Mouse (Mus musculus) liver, embryonic 14.5 days (tissue): Measurements from ENCODE around the gene Cct2. TPM values are rescaled to one million over a fixed set of nuclear protein-coding genes. Genes with fewer than 3 reads are reported as not detected.

Experiments
- ATAC-seq: fragments of 200-750 bp; cut with Nextera tagmentation; 2 replicates; pipeline ENCODE4 v1.8.0; 2017; ENCODE audit warnings: moderate number of reproducible peaks, mild to moderate bottlenecking, moderate library complexity; ENCODE audit not compliant: insufficient read depth
- DNase-seq, 3 experiments: peaks; one replicate each; pipeline ENCODE4 v3.0.0-alpha.2; 2012 to 2013; ENCODE audit warnings: low read depth in 3 of 3, low spot score in 3 of 3
- H3K27ac ChIP-seq: fragments of 300-500 bp; sonication (generic); 2 replicates; pipeline ENCODE4 v1.5.1; 2014; ENCODE audit warnings: moderate library complexity, mild to moderate bottlenecking, control low read depth, inconsistent platforms
- H3K27me3 ChIP-seq: fragments of 300-500 bp; sonication (generic); 2 replicates; pipeline ENCODE4 v1.6.1; 2014; ENCODE audit warnings: mild to moderate bottlenecking, low read length, moderate library complexity; ENCODE audit not compliant: control insufficient read depth, insufficient read depth
- H3K36me3 ChIP-seq: fragments of 300-500 bp; sonication (generic); replicated peaks from 2 replicates; pipeline ENCODE4 v1.6.1; 2014; ENCODE audit warnings: low read depth; ENCODE audit not compliant: control insufficient read depth, insufficient read depth
- H3K4me1 ChIP-seq, 2 experiments: fragments of 200-500 bp in 1 of 2; fragments of 300-500 bp in 1 of 2; sonication (generic) in 1 of 2; replicated peaks; 2 replicates each; pipeline ENCODE4 v1.6.1; 2012 to 2014; ENCODE audit warnings: antibody characterized with exemption in 1 of 2, inconsistent platforms in 1 of 2, low read length in 1 of 2; ENCODE audit not compliant: control insufficient read depth in 2 of 2, insufficient read depth in 2 of 2
- H3K4me2 ChIP-seq: fragments of 300-500 bp; sonication (generic); 2 replicates; pipeline ENCODE4 v1.6.1; 2014; ENCODE audit warnings: low read depth, mild to moderate bottlenecking, control low read depth, moderate library complexity
- H3K4me3 ChIP-seq, 2 experiments: fragments of 200-500 bp in 1 of 2; fragments of 300-500 bp in 1 of 2; sonication (generic) in 1 of 2; 2 replicates each; pipeline ENCODE4 v1.5.1; 2012 to 2014; ENCODE audit warnings: low read depth in 2 of 2, low read length in 2 of 2, mild to moderate bottlenecking in 2 of 2, control low read depth in 1 of 2, inconsistent platforms in 1 of 2, moderate library complexity in 1 of 2; ENCODE audit not compliant: insufficient read depth in 1 of 2
- H3K9ac ChIP-seq: fragments of 300-500 bp; sonication (generic); replicated peaks from 2 replicates; pipeline ENCODE4 v1.6.1; 2014; ENCODE audit warnings: mild to moderate bottlenecking, control low read depth, moderate library complexity
- H3K9me3 ChIP-seq: fragments of 300-500 bp; sonication (generic); 2 replicates; pipeline ENCODE4 v1.6.1; 2016; ENCODE audit warnings: low read length, mixed read lengths; ENCODE audit not compliant: control insufficient read depth
- CTCF ChIP-seq: IDR thresholded peaks from 2 replicates; pipeline ENCODE4 v1.5.1; 2016; ENCODE audit warnings: antibody characterized with exemption, low read depth, control low read depth
- EP300 ChIP-seq: IDR thresholded peaks from 2 replicates; pipeline ENCODE4 v1.6.1; 2016; ENCODE audit warnings: antibody characterized with exemption, low read depth
- WGBS: fragments of 180-500 bp; shearing (Covaris S2); extraction: QIAGEN DNeasy Blood & Tissue Kit; methylation state at CpG from one replicate; pipeline ENCODE4 v1.1.7; 2014; ENCODE audit not compliant: insufficient replicate concordance; 5-methylcytosine and 5-hydroxymethylcytosine counted together
- polyA plus RNA-seq, 2 experiments: library from polyadenylated mRNA; depleted of rRNA in 1 of 2; stranded (reverse) in 1 of 2; unstranded in 1 of 2; fragments of >200 nt; fragmentation: Nextera tagmentation in 1 of 2; extraction: Ambion mirVana in 1 of 2; gene quantifications; 2 replicates each; pipeline versions ENCODE4 v1.2.1 to v1.2.3; 2012 to 2014

The Cct2 gene
- polyA plus RNA-seq, 2 experiments = 137 to 170 TPM

- TF ChIP-seq EP300 (no peak), CTCF (no peak)
- Histone ChIP-seq H3K4me1 (no peaks in the 10 kb centered on the region), H3K4me3 (no peak overlapping the region), H3K27me3 (peaks cover 2% of the 10 kb centered on the region; the same call in 1 of the 2 replicates), H3K9ac (no peak overlapping the region), H3K9me3 (no peaks in the 10 kb centered on the region), H3K36me3 (no peaks in the 10 kb centered on the region), H3K27ac (no peak overlapping the region), H3K4me2 (no peak overlapping the region)
- ATAC-seq = no peak
- no peak for DNase-seq
- 32% methylated on average over 16 of the region's 16 CpGs for WGBS
These were observed 39.9 kb downstream of the Cct2 start for GRCm38 (mm10) chr10:117023693-117024092.

- TF ChIP-seq EP300 (no peak), CTCF (no peak)
- WGBS = 47% methylated on average over 21 of the region's 21 CpGs
- no peak overlapping the region for H3K4me2 ChIP-seq
- no peaks in the 10 kb centered on the region; the same call in none of the 2 replicates for H3K9me3 ChIP-seq
- H3K36me3 ChIP-seq = no peaks in the 10 kb centered on the region
- H3K27ac ChIP-seq = no peak overlapping the region
- no peak for DNase-seq
- no peak overlapping the region for H3K9ac ChIP-seq
- H3K27me3 ChIP-seq = peaks cover 2% of the 10 kb centered on the region; the same call in 1 of the 2 replicates
- H3K4me3 ChIP-seq = no peak overlapping the region
- ATAC-seq = no peak
- no peaks in the 10 kb centered on the region for H3K4me1 ChIP-seq
These were observed 42.4 kb downstream of the Cct2 start for GRCm38 (mm10) chr10:117021020-117021754.

- no peak for ATAC-seq
- H3K4me1 ChIP-seq = no peaks in the 10 kb centered on the region
These were observed 45.3 kb downstream of the Cct2 start for GRCm38 (mm10) chr10:117018281-117018840.

DNA sequence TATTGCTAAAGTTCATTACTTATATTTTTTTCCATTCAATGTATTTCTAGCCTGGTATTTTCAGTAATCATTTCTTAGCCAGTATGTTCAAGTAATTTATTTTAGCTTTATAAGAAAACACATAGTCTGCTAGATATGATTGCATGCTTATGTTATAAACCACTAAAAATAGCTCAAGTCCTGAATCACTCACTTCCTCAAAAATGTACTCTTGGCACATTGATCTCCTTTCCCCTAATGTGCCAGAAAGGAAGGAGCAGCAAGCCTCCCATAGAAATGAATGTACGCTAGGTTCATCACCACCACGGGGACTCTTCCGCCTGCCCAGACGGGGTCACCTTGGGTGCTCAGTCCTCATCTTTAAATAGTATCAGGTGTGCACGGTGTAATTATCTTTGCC lies 49.0 kb downstream of the Cct2 start:
- 75% methylated on average over 5 of the region's 5 CpGs for WGBS
- Histone ChIP-seq H3K4me3 (no peak overlapping the region), H3K36me3 (no peaks in the 10 kb centered on the region), H3K9me3 (no peaks in the 10 kb centered on the region; the same call in none of the 2 replicates), H3K27ac (no peak overlapping the region), H3K4me2 (no peak overlapping the region), H3K4me1 (no peaks in the 10 kb centered on the region), H3K9ac (no peak overlapping the region), H3K27me3 (no peaks in the 10 kb centered on the region)
- no peak for ATAC-seq
- no peak for DNase-seq
- TF ChIP-seq CTCF = no peak
- TF ChIP-seq EP300 = no peak

More at GRCm38 (mm10) chr10:117018281-117018840, 45.3 kb downstream of the Cct2 start:
- Histone ChIP-seq H3K9ac (no peak overlapping the region), H3K36me3 (no peaks in the 10 kb centered on the region), H3K4me2 (no peak overlapping the region), H3K27me3 (peaks cover 2% of the 10 kb centered on the region; the same call in 1 of the 2 replicates), H3K4me3 (no peak overlapping the region), H3K9me3 (no peaks in the 10 kb centered on the region; the same call in none of the 2 replicates), H3K27ac (no peak overlapping the region)
- no peak for TF ChIP-seq CTCF
- WGBS = 63% methylated on average over 7 of the region's 7 CpGs
- no peak for DNase-seq

DNA sequence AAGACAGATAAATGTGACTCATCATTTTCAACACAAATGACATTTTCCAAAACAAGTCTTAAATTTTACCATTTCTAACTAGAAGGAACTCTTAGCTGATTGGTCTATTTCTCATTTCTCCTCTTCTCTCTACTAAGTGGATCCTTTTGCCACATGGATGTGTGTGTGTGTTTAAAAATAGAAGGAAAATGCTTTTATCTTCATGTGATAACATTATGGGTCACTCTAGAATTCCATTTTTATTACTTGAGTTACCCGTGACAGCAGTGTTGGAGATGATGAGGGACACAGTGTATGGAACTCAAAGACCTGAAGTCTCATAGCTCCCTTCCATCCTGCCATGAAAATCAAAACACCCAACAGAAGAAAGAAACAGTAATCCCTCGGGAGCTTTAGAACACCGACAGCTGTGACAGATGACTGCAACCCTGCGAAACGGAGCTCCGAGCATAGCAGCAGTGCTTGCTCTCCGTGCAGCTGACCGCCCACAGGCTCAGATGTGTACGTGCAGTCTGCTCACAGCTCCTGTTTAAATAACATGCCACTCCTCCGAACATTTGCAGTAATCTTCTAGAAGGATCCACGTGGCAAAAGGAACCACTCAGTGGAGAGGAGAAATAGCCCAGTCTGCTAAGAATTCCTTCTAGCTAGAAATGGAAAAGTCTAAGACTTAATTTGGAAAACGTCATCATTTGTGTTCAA lies 49.8 kb downstream of the Cct2 start:
- TF ChIP-seq EP300 (no peak), CTCF (no peak)
- no peak overlapping the region for H3K4me2 ChIP-seq
- no peaks in the 10 kb centered on the region; the same call in none of the 2 replicates for H3K9me3 ChIP-seq
- WGBS = 50% methylated on average over 12 of the region's 12 CpGs
- H3K27ac ChIP-seq = no peak overlapping the region
- H3K4me3 ChIP-seq = no peak overlapping the region
- H3K36me3 ChIP-seq = no peaks in the 10 kb centered on the region
- no peaks in the 10 kb centered on the region for H3K4me1 ChIP-seq
- DNase-seq (no peak), ATAC-seq (no peak)
- H3K9ac ChIP-seq = no peak overlapping the region
- no peaks in the 10 kb centered on the region for H3K27me3 ChIP-seq
